Mouse (Mus musculus) embryonic facial prominence, embryonic 14.5 days (tissue): ENCODE measurements around the gene Pik3r4. TPM values are rescaled to one million over a fixed set of nuclear protein-coding genes. Genes with fewer than 3 reads are reported as not detected.

Source experiments
- ATAC-seq: fragments of 200-750 bp; cut with Nextera tagmentation; 2 replicates; pipeline ENCODE4 v1.8.0; 2017; ENCODE audit warnings: low read depth, moderate number of reproducible peaks, moderate TSS enrichment
- DNase-seq: peaks from one replicate; pipeline ENCODE4 v3.0.0-alpha.2; 2015; ENCODE audit warnings: low spot score
- H3K27ac ChIP-seq: fragments of 300-500 bp; sonication (generic); replicated peaks from 2 replicates; pipeline ENCODE4 v1.5.1; 2014; ENCODE audit warnings: low read depth, mild to moderate bottlenecking, low read length, moderate library complexity
- H3K27me3 ChIP-seq: fragments of 300-500 bp; sonication (generic); replicated peaks from 2 replicates; pipeline ENCODE4 v1.6.1; 2014; ENCODE audit warnings: low read length; ENCODE audit not compliant: control insufficient read depth, insufficient read depth
- H3K36me3 ChIP-seq: fragments of 300-500 bp; sonication (generic); 2 replicates; pipeline ENCODE4 v1.6.1; 2014; ENCODE audit warnings: low read length, mixed read lengths; ENCODE audit not compliant: control insufficient read depth, insufficient read depth
- H3K4me1 ChIP-seq: fragments of 300-500 bp; sonication (generic); 2 replicates; pipeline ENCODE4 v1.6.1; 2014; ENCODE audit warnings: antibody characterized with exemption, low read length; ENCODE audit not compliant: control insufficient read depth, insufficient read depth
- H3K4me2 ChIP-seq: fragments of 300-500 bp; sonication (generic); 2 replicates; pipeline ENCODE4 v1.6.1; 2014; ENCODE audit warnings: low read depth, mild to moderate bottlenecking, low read length, moderate library complexity, mixed read lengths
- H3K4me3 ChIP-seq: fragments of 300-500 bp; sonication (generic); 2 replicates; pipeline ENCODE4 v1.5.1; 2014; ENCODE audit warnings: low read depth, mild to moderate bottlenecking, low read length
- H3K9ac ChIP-seq: fragments of 300-500 bp; sonication (generic); 2 replicates; pipeline ENCODE4 v1.6.1; 2014; ENCODE audit warnings: low read depth, mild to moderate bottlenecking, low read length, moderate library complexity, mixed read lengths
- H3K9me3 ChIP-seq: fragments of 300-500 bp; sonication (generic); 2 replicates; pipeline ENCODE4 v1.6.1; 2016; ENCODE audit warnings: low read length; ENCODE audit not compliant: control insufficient read depth
- WGBS: fragments of 180-500 bp; shearing (Covaris S2); extraction: QIAGEN DNeasy Blood & Tissue Kit; methylation state at CpG from one replicate; pipeline ENCODE4 v1.1.7; 2014; 5-methylcytosine and 5-hydroxymethylcytosine counted together
- polyA plus RNA-seq: library from polyadenylated mRNA; unstranded; fragments of >200 nt; fragmentation: Nextera tagmentation; extraction: Ambion mirVana; gene quantifications from 2 replicates; pipeline ENCODE4 v1.2.1, GENCODE M21; 2014

The Pik3r4 gene
- polyA plus RNA-seq, 1 experiment from 2014 or later: 23.0 TPM

DNA sequence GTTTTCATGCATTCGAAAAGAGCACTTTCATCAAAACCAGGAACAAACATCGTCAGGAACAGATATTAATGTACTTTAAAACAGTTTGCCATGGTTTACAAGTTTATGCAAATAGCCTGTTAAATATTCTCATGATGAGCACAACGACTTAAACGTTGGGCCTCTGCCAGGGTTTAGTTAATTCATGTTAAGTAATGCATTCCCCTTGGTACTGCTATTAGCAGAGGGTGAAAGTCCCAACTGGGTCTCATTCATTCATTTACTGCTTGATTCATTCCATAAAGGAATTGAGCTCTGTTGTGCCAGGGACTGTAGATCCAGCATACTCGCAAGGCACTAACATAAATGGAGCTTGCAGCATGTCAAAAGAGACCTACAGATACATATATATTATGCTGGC, 92.4 kb downstream of the Pik3r4 start:
- Histone ChIP-seq H3K9me3 (no peaks in the 10 kb centered on the region), H3K9ac (no peak overlapping the region), H3K27ac (no peak overlapping the region), H3K4me1 (peaks cover 8% of the 10 kb centered on the region; the same call in 1 of the 2 replicates), H3K4me2 (no peak overlapping the region), H3K27me3 (no peaks in the 10 kb centered on the region), H3K36me3 (no peaks in the 10 kb centered on the region), H3K4me3 (no peak overlapping the region)
- DNase-seq (peak; percentile 57), ATAC-seq (no peak)
- WGBS: 69% methylated on average over 5 of the region's 5 CpGs

Other genes with a start within 250 kb of the Pik3r4 start
- gene Aste1, start 247.6 kb upstream of the Pik3r4 start, polyA plus RNA-seq: 12.3 and 12.4 TPM in 2 replicates
- 1.1 and 1.2 TPM in 2 replicates for gene Nek11, start 247.5 kb upstream of the Pik3r4 start, polyA plus RNA-seq
- 71.1 and 72.4 TPM in 2 replicates for gene Atp2c1, start 115.7 kb upstream of the Pik3r4 start, polyA plus RNA-seq
- gene Col6a6, start 185.2 kb downstream of the Pik3r4 start, polyA plus RNA-seq: 7.8 and 8.0 TPM in 2 replicates